Mouse (Mus musculus) gastrocnemius, adult 2 months (tissue): ENCODE results near the gene Sptan1. TPM values are rescaled to one million over a fixed set of nuclear protein-coding genes. Genes with fewer than 3 reads are reported as not detected.

Source experiments
- DNase-seq: peaks from one replicate; pipeline ENCODE4 v3.0.0; 2022
- H3K27ac ChIP-seq: fragments of 200-600 bp; 2 replicates; pipeline ENCODE4 v1.8.1; 2022; ENCODE audit warnings: mild to moderate bottlenecking
- H3K4me3 ChIP-seq: fragments of 200-600 bp; 2 replicates; pipeline ENCODE4 v1.8.1; 2022; ENCODE audit warnings: mild to moderate bottlenecking, moderate library complexity
- CTCF ChIP-seq: fragments of 200-600 bp; IDR thresholded peaks from 2 replicates; pipeline ENCODE4 v1.8.1; 2022; ENCODE audit warnings: antibody characterized with exemption, mild to moderate bottlenecking, moderate library complexity
- intact Hi-C: fragments of 180-260 bp; cut with DNase I; formaldehyde crosslinking; loops from one replicate; pipeline ENCODE4 v1.15.1; 2025
- total RNA-seq, 2 experiments: library from RNA; stranded (reverse); gene quantifications; 2 replicates each; pipeline ENCODE4 v1.2.3; 2021

The Sptan1 gene
- total RNA-seq, 2 experiments from 2014 or later = 41.8 to 62.1 TPM

DNA sequence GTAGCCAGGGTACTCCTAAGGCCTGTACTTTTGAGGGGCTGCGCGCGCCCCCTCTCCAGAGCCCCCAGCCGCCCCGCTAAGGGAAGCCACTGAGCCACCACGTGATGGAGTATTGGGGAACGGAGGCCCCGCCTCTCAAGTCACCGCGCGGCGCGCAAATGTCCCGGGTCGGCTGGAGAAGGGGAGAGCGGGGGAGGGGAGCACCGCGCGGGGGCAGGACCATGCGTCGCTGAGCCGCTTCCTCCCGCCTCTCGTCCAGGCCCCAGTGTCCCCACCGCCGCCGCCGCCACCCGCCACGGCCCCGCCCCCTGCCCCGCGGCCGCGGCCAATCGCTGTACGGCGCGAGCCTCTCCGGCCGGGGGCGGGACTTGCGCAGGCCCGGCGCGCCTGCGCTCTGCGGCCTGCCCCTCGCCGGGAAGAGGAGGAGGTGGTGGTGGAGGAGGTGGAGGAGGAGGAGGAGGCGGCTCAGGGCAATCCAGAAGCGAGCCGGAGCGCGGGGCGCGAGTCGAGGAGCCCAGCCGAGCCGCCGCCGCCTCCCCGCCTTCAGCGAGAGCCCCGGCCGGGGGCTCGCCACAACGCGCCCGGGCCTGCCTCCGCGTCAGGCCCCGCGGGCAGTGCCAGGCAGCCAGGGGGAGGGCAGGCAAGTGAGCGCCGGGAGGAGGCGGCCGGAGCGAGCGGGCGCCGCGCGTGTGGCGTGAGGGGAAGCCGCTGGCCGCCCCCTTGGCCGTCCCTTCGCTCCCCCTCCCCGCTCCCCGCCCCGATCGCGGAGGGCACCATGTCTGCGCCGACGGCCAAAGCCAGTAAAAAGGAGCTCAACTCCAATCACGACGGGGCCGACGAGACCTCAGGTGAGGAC, 100.9 kb downstream of the Sptan1 start:
- H3K27ac ChIP-seq = peak overlapping the region; percentile 96

DNA sequence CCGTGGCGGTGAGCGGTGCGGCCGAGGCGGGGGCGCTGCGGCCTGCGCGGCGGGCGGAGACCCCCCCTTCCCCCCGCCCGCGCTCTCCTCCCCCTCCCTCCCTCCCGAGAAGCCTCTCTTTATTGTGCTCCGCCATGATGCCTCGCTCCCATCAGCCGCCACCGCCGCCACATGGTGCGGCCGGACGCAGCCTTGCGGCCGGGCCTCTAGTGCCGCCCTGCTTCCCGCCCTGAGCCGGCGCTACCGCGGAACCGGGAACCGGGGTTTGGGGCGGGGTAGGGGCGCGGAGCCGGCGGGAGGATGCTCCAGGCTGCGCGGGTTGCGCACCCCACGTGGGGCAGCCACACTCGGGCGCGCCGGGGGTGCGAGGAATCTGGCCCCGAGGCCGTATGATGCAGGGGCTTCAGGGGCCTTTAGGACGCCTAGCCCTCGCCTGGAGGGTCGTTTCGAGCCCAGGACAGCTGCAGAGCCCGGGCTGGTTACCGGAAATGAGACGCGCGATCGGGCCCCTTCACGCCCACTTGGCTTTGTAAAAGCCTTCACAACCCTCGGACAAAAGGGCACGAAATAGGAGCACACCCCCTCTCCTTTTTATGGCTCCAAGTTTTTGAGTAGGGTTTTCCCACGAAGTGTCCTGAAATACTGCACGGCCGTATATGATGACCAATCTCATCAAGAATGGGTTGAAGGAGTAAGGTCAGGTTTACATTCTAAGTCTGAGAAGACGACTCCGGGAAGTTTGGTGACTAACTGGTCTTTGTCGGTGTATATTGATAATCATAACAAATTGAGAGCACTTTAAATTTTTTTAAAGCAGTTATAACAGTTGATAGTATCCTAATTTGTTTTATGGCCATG, 101.9 kb downstream of the Sptan1 start:
- DNase-seq = peak; percentile 53

More for the DNA sequence above, 100.9 kb downstream of the Sptan1 start:
- peak; percentile 99 for DNase-seq
- H3K4me3 ChIP-seq = peak overlapping the region; percentile 98
- intact Hi-C loops = no loop called here
- no peak for TF ChIP-seq CTCF

DNA sequence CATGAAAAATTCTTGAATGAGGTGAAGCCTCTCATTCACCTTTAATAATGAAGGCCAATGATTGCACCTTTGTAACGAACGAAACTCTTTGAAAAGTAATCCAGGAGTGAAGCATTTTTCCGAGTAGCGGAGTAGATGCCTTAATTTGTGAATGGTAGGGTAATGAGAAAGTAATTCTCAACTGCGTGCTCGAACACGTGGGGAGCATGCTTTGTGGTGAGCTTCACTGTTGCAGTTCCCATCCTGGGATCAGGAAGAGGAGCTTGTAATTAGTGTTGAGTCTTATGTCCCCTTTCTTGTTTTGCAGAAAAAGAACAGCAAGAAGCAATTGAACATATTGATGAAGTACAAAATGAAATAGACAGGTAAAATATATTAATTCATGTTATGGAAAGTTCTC, 102.6 kb downstream of the Sptan1 start:
- TF ChIP-seq CTCF = no peak
- no peak for DNase-seq
- Histone ChIP-seq H3K27ac (no peak overlapping the region), H3K4me3 (peak overlapping the region; percentile 98)
- intact Hi-C loops = no loop called here

More for the DNA sequence above, 101.9 kb downstream of the Sptan1 start:
- H3K4me3 ChIP-seq = peak overlapping the region; percentile 98
- H3K27ac ChIP-seq = peak overlapping the region; percentile 96
- TF ChIP-seq CTCF = no peak
- intact Hi-C loops = no loop called here

DNA sequence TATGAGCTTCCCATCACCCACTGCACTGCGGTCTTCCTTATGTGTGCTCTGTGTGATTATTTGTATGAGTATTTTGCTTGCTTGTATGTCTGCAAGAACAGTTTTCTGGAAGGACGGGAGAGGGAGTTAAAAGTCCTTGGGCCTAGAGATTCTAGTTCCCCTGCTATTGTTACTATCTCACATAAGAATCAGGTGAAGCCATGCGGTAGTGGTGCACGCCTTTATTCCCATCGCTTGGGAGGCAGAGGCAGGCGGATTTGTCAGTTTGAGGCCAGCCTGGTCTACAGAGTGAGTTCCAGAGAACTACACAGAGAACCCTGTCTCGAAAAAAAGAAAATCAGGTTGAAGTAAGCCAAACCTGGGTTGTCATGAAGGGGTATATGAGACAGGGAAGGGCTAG, 107.5 kb downstream of the Sptan1 start:
- intact Hi-C loops = no loop called here
- TF ChIP-seq CTCF = no peak
- H3K27ac ChIP-seq = no peak overlapping the region
- no peak for DNase-seq
- no peak overlapping the region for H3K4me3 ChIP-seq

DNA sequence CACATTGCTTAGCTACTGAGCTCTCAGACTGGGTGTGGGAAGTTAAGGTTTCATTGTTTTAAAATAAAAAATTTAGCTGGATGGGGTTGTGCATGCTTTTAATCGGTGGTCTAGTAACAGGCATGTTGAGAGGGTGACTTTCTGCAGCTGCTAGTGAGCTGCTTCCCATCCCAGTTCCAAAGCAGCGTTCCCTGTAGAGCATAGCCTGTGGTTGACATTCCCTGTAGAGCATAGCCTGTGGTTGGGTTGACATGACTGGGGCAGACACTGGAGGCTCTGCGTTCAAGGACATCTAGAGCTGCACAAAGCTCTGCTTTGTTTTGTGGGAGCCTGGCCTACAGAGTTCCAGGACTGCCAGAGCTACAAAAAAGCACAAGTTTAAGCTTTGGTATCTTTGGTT, 107.9 kb downstream of the Sptan1 start:
- H3K27ac ChIP-seq = no peak overlapping the region
- no peak overlapping the region for H3K4me3 ChIP-seq
- DNase-seq = no peak
- intact Hi-C loops = no loop called here
- no peak for TF ChIP-seq CTCF

DNA sequence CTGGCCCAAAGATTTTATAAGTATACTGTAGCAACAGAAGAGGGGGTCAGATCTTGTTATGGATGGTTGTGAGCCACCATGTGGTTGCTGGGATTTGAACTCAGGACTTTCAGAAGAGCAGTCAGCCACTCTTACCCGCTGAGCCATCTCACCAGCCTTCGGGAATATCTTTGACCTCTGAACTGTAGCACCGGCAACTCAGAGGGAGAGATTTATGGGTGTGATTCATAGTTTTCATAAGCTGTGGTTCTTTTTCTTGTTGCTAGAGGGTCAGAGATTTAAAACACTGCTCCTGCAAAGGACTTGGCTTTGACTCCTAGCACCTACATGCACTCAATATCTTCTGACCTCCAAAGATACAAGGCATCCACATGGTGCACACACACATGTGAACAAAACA, 110.3 kb downstream of the Sptan1 start:
- H3K4me3 ChIP-seq = no peak overlapping the region
- no peak for DNase-seq
- no peak overlapping the region for H3K27ac ChIP-seq
- no peak for TF ChIP-seq CTCF
- intact Hi-C loops = no loop called here

DNA sequence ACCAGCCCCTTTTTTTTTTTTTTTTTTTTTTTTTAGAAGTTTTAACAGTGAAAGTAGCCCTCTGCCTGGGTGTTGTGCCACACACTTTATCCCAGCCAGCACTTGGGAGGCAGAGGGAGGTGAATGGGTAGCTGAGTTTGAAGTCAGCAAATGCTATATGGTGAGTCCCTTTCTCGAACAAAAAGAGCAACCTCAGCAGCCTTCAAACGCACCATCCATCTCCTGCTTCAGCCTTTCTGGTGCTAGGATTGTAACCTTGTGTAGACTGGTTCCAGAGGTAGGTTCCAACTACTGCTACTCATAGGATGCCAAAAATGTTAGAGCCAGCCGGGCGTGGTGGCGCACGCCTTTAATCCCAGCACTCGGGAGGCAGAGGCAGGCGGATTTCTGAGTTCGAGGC, 111.1 kb downstream of the Sptan1 start:
- Histone ChIP-seq H3K27ac (no peak overlapping the region), H3K4me3 (no peak overlapping the region)
- DNase-seq = no peak
- intact Hi-C loops = no loop called here
- no peak for TF ChIP-seq CTCF

DNA sequence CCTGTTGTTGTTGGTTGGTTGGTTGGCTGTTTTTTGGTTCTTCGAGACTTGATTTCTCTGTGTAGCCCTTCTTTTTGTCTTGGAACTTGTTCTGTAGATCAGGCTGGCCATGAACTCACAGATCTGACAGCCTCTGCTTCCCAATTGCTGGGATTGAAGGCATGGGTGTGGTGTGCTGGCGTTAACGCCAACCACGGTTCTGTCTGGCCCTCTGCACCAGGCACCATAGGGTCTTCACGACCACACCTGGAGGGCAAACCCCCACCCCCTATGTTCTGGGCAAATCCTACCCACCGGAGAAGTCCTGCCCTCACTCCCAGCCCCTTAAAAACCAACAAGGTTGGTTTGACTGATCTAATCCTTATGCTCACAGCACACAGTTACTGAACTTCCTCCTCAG, 111.6 kb downstream of the Sptan1 start:
- no peak for DNase-seq
- intact Hi-C loops = loop anchor here (1.0 kb wide), 1 partner anchor 19 kb away; no protein-coding TSS in a partner anchor
- Histone ChIP-seq H3K4me3 (peak overlapping the region; percentile 77), H3K27ac (peak overlapping the region; percentile 88)
- no peak for TF ChIP-seq CTCF

DNA sequence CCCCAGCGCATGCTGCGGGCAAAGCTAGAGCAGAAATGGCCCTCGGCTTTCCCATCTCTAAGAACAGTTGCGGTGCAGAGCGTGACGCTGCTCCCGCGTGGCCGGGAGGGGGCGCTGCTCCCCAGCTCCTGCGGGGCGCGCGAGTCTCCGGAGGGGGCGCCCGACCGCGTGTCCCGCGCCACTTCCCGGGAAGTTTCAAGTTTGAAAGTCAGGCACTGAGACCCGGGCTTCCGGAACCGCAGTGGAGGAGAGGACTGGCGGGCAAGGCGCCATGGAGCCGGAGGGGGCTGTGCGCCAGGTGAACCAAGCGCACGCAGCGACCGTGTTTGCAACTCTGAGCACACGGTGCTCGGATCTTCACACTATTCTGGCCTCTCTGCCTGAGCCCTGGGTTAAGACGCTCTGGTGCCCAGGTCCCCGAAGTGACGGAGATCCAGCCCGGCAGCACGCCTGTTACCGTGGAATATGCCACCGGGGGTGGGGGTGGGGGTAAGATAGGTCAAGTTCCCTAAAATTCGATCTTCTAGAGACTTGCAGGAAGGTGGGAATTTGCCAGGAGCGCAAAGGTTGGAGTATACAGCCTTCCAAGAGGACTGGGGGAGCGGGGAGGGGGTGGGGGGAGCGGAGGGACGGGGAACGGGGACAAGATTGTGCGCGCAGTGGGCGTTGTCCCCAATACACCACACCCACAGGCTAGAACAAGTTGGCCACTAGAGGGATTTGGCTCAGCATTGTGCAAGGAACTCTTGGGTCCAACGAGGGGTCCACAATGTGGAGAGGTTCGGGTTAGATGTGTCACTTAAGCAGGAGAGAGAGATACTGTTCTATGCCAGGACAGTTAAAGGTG, 112.4 kb downstream of the Sptan1 start, which contains the start of gene Pkn3:
Gene Pkn3, plus strand, starts transcription at position 183 of the 847 bp plus-strand sequence.
- TF ChIP-seq CTCF = peak; percentile 60
- peak within 1 kb of the TSS; percentile 77 for H3K4me3 ChIP-seq
- DNase-seq = peak; percentile 90
- intact Hi-C loops = loop anchor here (1.0 to 2.0 kb wide), 2 partner anchors 15 to 19 kb away; partner anchors contain the start of gene Zdhhc12
- H3K27ac ChIP-seq = peak within 1 kb of the TSS; percentile 88

DNA sequence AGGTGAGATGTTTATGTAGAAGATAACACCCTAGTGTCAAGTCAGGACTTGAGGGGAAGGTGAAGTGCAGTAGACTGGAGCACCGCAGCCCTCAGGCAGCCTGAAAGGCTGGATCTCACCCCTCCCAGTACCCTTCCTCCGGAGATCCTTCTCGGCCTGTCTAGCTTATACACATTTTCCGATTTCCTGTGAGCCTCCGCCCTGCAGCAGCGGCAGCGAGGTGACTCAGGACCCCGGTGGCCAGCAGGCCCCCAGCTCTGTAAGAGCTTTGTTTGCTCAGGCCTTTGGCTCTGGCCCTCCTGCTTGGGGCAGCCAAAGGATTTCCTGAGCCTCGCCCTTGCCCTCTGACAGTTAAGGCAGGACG, 113.0 kb downstream of the Sptan1 start:
- no peak for TF ChIP-seq CTCF
- peak overlapping the region; percentile 77 for H3K4me3 ChIP-seq
- peak; percentile 58 for DNase-seq
- H3K27ac ChIP-seq = peak overlapping the region; percentile 88
- intact Hi-C loops = loop anchor here (2.0 kb wide), 1 partner anchor 14 kb away; the partner anchor contains the start of gene Zdhhc12

DNA sequence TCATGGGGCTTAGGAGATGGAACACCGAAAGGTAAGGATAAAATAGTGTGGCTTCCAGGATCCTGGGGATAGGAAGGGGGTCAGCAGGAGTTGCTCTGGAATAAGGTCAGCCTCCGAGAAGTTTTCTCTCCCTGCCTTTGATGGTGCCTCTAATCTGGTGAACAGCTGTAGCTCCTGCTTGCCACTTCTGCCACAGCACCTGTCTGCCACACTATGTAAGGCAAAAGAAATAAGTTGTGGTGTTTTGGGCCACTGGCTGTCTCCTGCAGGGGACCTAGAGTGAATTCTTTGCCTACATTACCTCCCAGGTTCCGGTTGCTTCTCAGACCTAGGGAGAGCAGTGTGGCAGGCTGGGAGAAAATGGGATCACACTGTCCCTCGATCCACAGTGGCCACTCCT, 113.4 kb downstream of the Sptan1 start:
- intact Hi-C loops = loop anchor here (2.0 kb wide), 1 partner anchor 14 kb away; the partner anchor contains the start of gene Zdhhc12
- H3K4me3 ChIP-seq = peak overlapping the region; percentile 64
- DNase-seq = no peak
- peak overlapping the region; percentile 88 for H3K27ac ChIP-seq
- no peak for TF ChIP-seq CTCF
